Mouse (Mus musculus): ENCODE data around the gene Eif4e2.

GRCm38 (mm10) chr1:87204465-87204864 lies 9.2 kb upstream of the Eif4e2 start, which contains the start of gene Chrng:
- TF ChIP-seq CTCF (IDR thresholded peaks at IDR 0.05; ENCODE audit: extremely low read depth, insufficient read length, insufficient replicate concordance, low read depth, low read length), result no peak
- TF ChIP-seq POLR2A (IDR thresholded peaks at IDR 0.05; ENCODE audit: low read depth, low read length), result no peak
